Mouse (Mus musculus) small intestine, adult 2 months (tissue): Measurements from ENCODE around the gene Gm44511. TPM values are rescaled to one million over a fixed set of nuclear protein-coding genes. Genes with fewer than 3 reads are reported as not detected.
"Not testable (repeated sequence)": the region's sequence is repeated elsewhere in the genome, so short reads cannot be mapped to it uniquely, and the experiment has no call there.

Experiments
- H3K27ac ChIP-seq: fragments of 200-500 bp; 2 replicates; pipeline ENCODE4 v1.5.1; 2012; ENCODE audit warnings: low read depth, low read length, control low read depth, inconsistent platforms; ENCODE audit not compliant: insufficient read depth
- H3K27me3 ChIP-seq: fragments of 200-500 bp; 2 replicates; pipeline ENCODE4 v1.6.1; 2012; ENCODE audit warnings: mild to moderate bottlenecking, moderate library complexity, low read length, inconsistent platforms; ENCODE audit not compliant: control insufficient read depth, insufficient read depth
- H3K36me3 ChIP-seq: fragments of 200-500 bp; 2 replicates; pipeline ENCODE4 v1.6.1; 2012; ENCODE audit warnings: mild to moderate bottlenecking, low read length, control low read depth, inconsistent platforms; ENCODE audit not compliant: control insufficient read depth, insufficient read depth
- H3K4me1 ChIP-seq: fragments of 200-500 bp; 2 replicates; pipeline ENCODE4 v1.6.1; 2012; ENCODE audit warnings: low read length, inconsistent platforms, mixed read lengths; ENCODE audit not compliant: control insufficient read depth, insufficient read depth, insufficient read length
- H3K4me3 ChIP-seq: fragments of 200-500 bp; 2 replicates; pipeline ENCODE4 v1.5.1; 2012; ENCODE audit warnings: low read depth, mild to moderate bottlenecking, control low read depth, inconsistent platforms, low read length, moderate library complexity
- CTCF ChIP-seq: fragments of 200-500 bp; IDR thresholded peaks from 2 replicates; pipeline ENCODE4 v1.5.1; 2012; ENCODE audit warnings: low read depth, mild to moderate bottlenecking, control low read depth, inconsistent platforms, low read length, moderate library complexity, mixed read lengths; ENCODE audit not compliant: insufficient replicate concordance, insufficient read length; ENCODE audit errors: extremely low read depth
- POLR2A ChIP-seq: fragments of 200-500 bp; IDR thresholded peaks from 2 replicates; pipeline ENCODE4 v1.6.1; 2012; ENCODE audit warnings: low read depth, mild to moderate bottlenecking, control low read depth, inconsistent platforms, low read length, moderate library complexity
- WGBS: fragments of 180-500 bp; shearing (Covaris S2); methylation state at CpG from one replicate; pipeline ENCODE4 v1.1.7; 2018; 5-methylcytosine and 5-hydroxymethylcytosine counted together
- polyA plus RNA-seq: library from polyadenylated mRNA; depleted of rRNA; stranded (reverse); fragments of >200 nt; gene quantifications from 2 replicates; pipeline ENCODE4 v1.2.3, GENCODE M21; 2012

Gm44511 gene
- polyA plus RNA-seq, 1 experiment: 0.46 TPM

- Histone ChIP-seq H3K27me3 (no peaks in the 10 kb centered on the region), H3K36me3 (no peaks in the 10 kb centered on the region), H3K4me3 (no peak overlapping the region), H3K27ac (no peak overlapping the region), H3K4me1 (peaks cover 11% of the 10 kb centered on the region)
- 41% methylated on average over 4 of the region's 4 CpGs for WGBS
- TF ChIP-seq CTCF (no peak), POLR2A (no peak)
Observed at GRCm38 (mm10) chr6:128841327-128842089, 15.4 kb upstream of the Gm44511 start.

DNA sequence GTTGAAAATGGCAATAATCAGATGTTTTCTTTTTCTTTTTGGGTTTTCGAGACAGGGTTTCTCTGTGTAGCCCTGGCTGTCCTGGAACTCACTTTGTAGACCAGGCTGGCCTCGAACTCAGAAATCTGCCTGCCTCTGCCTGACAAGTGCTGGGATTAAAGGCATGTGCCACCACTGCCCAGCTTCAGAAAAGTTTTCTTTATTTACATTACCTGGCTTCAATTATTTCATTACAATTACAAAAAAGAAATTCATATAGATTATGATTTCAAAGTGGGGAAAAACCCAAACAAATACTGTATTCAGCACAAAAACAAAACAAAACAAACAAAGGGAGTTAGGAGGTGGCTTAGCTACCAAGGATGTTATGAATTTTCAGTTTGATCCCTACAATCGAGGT lies 14.6 kb upstream of the Gm44511 start:
- peaks cover 13% of the 10 kb centered on the region for H3K4me1 ChIP-seq
- H3K27me3 ChIP-seq, H3K36me3 ChIP-seq, H3K27ac ChIP-seq, H3K4me3 ChIP-seq: not testable (repeated sequence)
- WGBS: 71% methylated on average over 3 of the region's 3 CpGs

DNA sequence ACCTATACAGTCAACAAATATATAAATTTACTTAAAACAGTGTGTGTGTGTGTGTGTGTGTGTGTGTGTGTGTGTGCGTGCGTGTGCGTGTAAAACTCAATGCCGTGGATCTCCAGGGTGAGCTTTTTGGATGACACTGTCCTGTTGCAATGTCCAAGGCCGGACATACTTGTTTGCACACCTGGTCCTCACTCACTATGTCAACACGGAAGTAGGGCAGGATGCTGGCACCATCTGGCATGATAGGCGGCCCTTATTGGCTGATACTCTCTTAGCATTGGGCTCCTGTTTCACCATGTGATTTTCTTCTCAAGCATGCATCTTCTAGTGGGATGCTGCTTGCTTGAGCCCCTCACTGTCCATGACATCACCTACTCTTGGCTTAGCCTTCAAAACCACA lies 13.8 kb upstream of the Gm44511 start:
- 12% methylated on average over 7 of the region's 7 CpGs for WGBS
- Histone ChIP-seq H3K36me3 (no peaks in the 10 kb centered on the region), H3K4me3 (no peak overlapping the region), H3K4me1 (peaks cover 16% of the 10 kb centered on the region), H3K27me3 (no peaks in the 10 kb centered on the region), H3K27ac (0 out of 2 replicates have a peak overlapping the region, but pooled peaks have one; percentile 0)
- TF ChIP-seq POLR2A: no peak
- no peak for TF ChIP-seq CTCF

DNA sequence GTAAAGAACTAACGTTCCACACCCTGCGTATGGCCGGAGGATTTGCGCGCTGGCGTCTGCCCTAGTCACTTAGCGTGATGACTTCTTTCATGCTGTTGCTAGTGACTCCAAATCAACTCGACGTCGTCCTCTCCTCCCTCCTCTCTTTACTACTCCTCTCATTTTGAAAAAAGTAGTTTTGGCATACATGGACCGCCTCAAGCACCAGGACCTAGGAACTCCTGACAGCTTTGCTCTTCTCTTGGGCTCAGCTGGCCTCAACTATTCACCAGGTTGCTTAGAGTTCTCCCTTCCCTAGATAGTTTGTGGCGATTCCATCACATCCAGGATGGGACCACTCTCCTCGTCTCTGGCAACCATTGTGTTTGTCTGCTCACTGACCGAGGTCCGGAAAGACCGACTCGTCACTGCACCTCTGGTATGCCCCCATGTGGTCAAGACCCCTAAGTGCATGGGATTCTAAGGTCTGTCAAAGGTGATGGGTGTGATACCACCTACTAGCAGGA lies 13.2 kb upstream of the Gm44511 start:
- H3K27ac ChIP-seq: peak overlapping the region; percentile 95
- H3K4me3 ChIP-seq: peak overlapping the region; percentile 87
- H3K36me3 ChIP-seq: no peaks in the 10 kb centered on the region
- H3K27me3 ChIP-seq: no peaks in the 10 kb centered on the region
- H3K4me1 ChIP-seq: peaks cover 14% of the 10 kb centered on the region
- WGBS: under 1% methylated on average over 17 of the region's 17 CpGs
- peak; percentile 38; the same call in 1 of the 2 replicates for TF ChIP-seq POLR2A
- peak; percentile 80; the same call in 1 of the 2 replicates for TF ChIP-seq CTCF

GRCm38 (mm10) chr6:128838342-128839265 lies 12.5 kb upstream of the Gm44511 start:
- Histone ChIP-seq H3K27ac (peak overlapping the region; percentile 95), H3K36me3 (no peaks in the 10 kb centered on the region), H3K4me3 (peak overlapping the region; percentile 87), H3K27me3 (no peaks in the 10 kb centered on the region), H3K4me1 (peaks cover 11% of the 10 kb centered on the region)
- under 1% methylated on average over 49 of the region's 49 CpGs for WGBS
- TF ChIP-seq CTCF: no peak
- 0 out of 2 replicates have a peak, but pooled peaks have one; percentile 5 for TF ChIP-seq POLR2A

GRCm38 (mm10) chr6:128837454-128838341 lies 11.6 kb upstream of the Gm44511 start:
- peaks cover 11% of the 10 kb centered on the region for H3K4me1 ChIP-seq
- no peak for TF ChIP-seq CTCF
- no peak for TF ChIP-seq POLR2A
- peak overlapping the region; percentile 87 for H3K4me3 ChIP-seq
- H3K36me3 ChIP-seq: no peaks in the 10 kb centered on the region
- peak overlapping the region; percentile 13; the same call in 1 of the 2 replicates for H3K27ac ChIP-seq
- H3K27me3 ChIP-seq: no peaks in the 10 kb centered on the region
- 8% methylated on average over 14 of the region's 14 CpGs for WGBS
